Mouse (Mus musculus): ENCODE data around the gene Mbd5. TPM values are rescaled to one million over a fixed set of nuclear protein-coding genes. Genes with fewer than 3 reads are reported as not detected.

Gene Mbd5
- polyA plus RNA-seq, 1 experiment from 2014 or later = 10.3 TPM

Other genes starting within 250 kb of the Mbd5 start
- 3.9 and 4.6 TPM in 2 replicates for gene Acvr2a, start 135.4 kb upstream of the Mbd5 start, polyA plus RNA-seq (2016; fragmentation: Nextera tagmentation; extraction: Ambion mirVana)
- 55.1 and 59.7 TPM in 2 replicates for gene Orc4, start 769 bp downstream of the Mbd5 start, polyA plus RNA-seq (2016; fragmentation: Nextera tagmentation; extraction: Ambion mirVana)

All from liver, embryonic 12.5 days (tissue).